Mouse (Mus musculus) E14TG2a.4 (cell line): ENCODE measurements around the gene Cdh13.
A peak's percentile ranks its signal among the peaks of the same experiment; 100 is the strongest.
"Not testable (repeated sequence)": the region's sequence is repeated elsewhere in the genome, so short reads cannot be mapped to it uniquely, and the experiment has no call there.

Source experiments
- H3K27me3 ChIP-seq: 2 replicates; pipeline ENCODE4 v1.6.1; 2014; ENCODE audit warnings: low read length, control low read depth; ENCODE audit not compliant: insufficient read depth
- H3K36me3 ChIP-seq: 2 replicates; pipeline ENCODE4 v1.6.1; 2014; ENCODE audit warnings: low read length, control low read depth; ENCODE audit not compliant: insufficient read depth
- H3K4me1 ChIP-seq: replicated peaks from 2 replicates; pipeline ENCODE4 v1.6.1; 2014; ENCODE audit warnings: low read depth, low read length, control low read depth
- H3K4me3 ChIP-seq: replicated peaks from 2 replicates; pipeline ENCODE4 v1.5.1; 2014; ENCODE audit warnings: mild to moderate bottlenecking, low read length
- H3K9me3 ChIP-seq: 2 replicates; pipeline ENCODE4 v1.6.1; 2014; ENCODE audit warnings: low read length, control low read depth
- CTCF ChIP-seq: conservative IDR thresholded peaks from 2 replicates; pipeline ENCODE4 v1.5.1; 2014; ENCODE audit warnings: low read length
- NANOG ChIP-seq: IDR thresholded peaks from 2 replicates; pipeline ENCODE4 v1.6.1; 2014; ENCODE audit warnings: borderline replicate concordance, low read length, mixed read lengths
- POU5F1 ChIP-seq: IDR thresholded peaks from 2 replicates; pipeline ENCODE4 v1.6.1; 2014; ENCODE audit warnings: low read length, borderline replicate concordance

Gene Cdh13

GRCm38 (mm10) chr8:119352977-119353658, 1069.6 kb downstream of the Cdh13 start:
- TF ChIP-seq CTCF (no peak), NANOG (no peak), POU5F1 (no peak)
- no peaks in the 10 kb centered on the region for H3K27me3 ChIP-seq
- no peak overlapping the region for H3K4me3 ChIP-seq
- H3K4me1 ChIP-seq: peaks cover 20% of the 10 kb centered on the region; the same call in 1 of the 2 replicates
- peaks cover 18% of the 10 kb centered on the region for H3K9me3 ChIP-seq
- peaks cover 17% of the 10 kb centered on the region for H3K36me3 ChIP-seq

GRCm38 (mm10) chr8:119353659-119354023, 1070.1 kb downstream of the Cdh13 start:
- Histone ChIP-seq H3K4me3 (no peak overlapping the region), H3K4me1 (peaks cover 22% of the 10 kb centered on the region)
- TF ChIP-seq NANOG: no peak
- TF ChIP-seq POU5F1: no peak
- TF ChIP-seq CTCF: no peak

GRCm38 (mm10) chr8:119356631-119357030, 1073.1 kb downstream of the Cdh13 start:
- not testable (repeated sequence) for H3K27me3 ChIP-seq, H3K9me3 ChIP-seq, H3K36me3 ChIP-seq, H3K4me3 ChIP-seq
- TF ChIP-seq CTCF: peak; percentile 48
- peaks cover 14% of the 10 kb centered on the region for H3K4me1 ChIP-seq

More at GRCm38 (mm10) chr8:119353659-119354023, 1070.1 kb downstream of the Cdh13 start:
- H3K36me3 ChIP-seq: peaks cover 12% of the 10 kb centered on the region
- H3K9me3 ChIP-seq: peaks cover 14% of the 10 kb centered on the region
- H3K27me3 ChIP-seq: no peaks in the 10 kb centered on the region

- TF ChIP-seq POU5F1: no peak
- no peak for TF ChIP-seq NANOG
- TF ChIP-seq CTCF: no peak
- Histone ChIP-seq H3K9me3 (0 out of 2 replicates have a peak, but pooled peaks cover 4% of the 10 kb centered on the region), H3K4me3 (no peak overlapping the region)
Measured at GRCm38 (mm10) chr8:119358175-119358574, 1074.6 kb downstream of the Cdh13 start.

GRCm38 (mm10) chr8:119358836-119359235, 1075.3 kb downstream of the Cdh13 start:
- Histone ChIP-seq H3K9me3 (0 out of 2 replicates have a peak, but pooled peaks cover 4% of the 10 kb centered on the region), H3K4me3 (no peak overlapping the region), H3K36me3 (no peaks in the 10 kb centered on the region), H3K27me3 (no peaks in the 10 kb centered on the region), H3K4me1 (peaks cover 7% of the 10 kb centered on the region)
- TF ChIP-seq POU5F1 (no peak), CTCF (peak; percentile 73)

More at GRCm38 (mm10) chr8:119358175-119358574, 1074.6 kb downstream of the Cdh13 start:
- Histone ChIP-seq H3K4me1 (peaks cover 9% of the 10 kb centered on the region), H3K36me3 (no peaks in the 10 kb centered on the region), H3K27me3 (no peaks in the 10 kb centered on the region)

- H3K27me3 ChIP-seq: no peaks in the 10 kb centered on the region
- TF ChIP-seq CTCF: no peak
- no peak for TF ChIP-seq NANOG
- TF ChIP-seq POU5F1: no peak
Measured at GRCm38 (mm10) chr8:119360686-119361295, 1077.3 kb downstream of the Cdh13 start.

More at GRCm38 (mm10) chr8:119360686-119361295, 1077.3 kb downstream of the Cdh13 start:
- no peak overlapping the region for H3K4me3 ChIP-seq
- no peaks in the 10 kb centered on the region for H3K36me3 ChIP-seq
- 0 out of 2 replicates have a peak, but pooled peaks cover 4% of the 10 kb centered on the region for H3K9me3 ChIP-seq
- H3K4me1 ChIP-seq: peaks cover 13% of the 10 kb centered on the region
